Mouse (Mus musculus) forebrain, embryonic 10.5 days (tissue): Measurements from ENCODE around the gene Tyms. TPM values are rescaled to one million over a fixed set of nuclear protein-coding genes. Genes with fewer than 3 reads are reported as not detected.
"Not testable (repeated sequence)": the region's sequence is repeated elsewhere in the genome, so short reads cannot be mapped to it uniquely, and the experiment has no call there.

Experiments
- DNase-seq: peaks from one replicate; pipeline ENCODE4 v3.0.0-alpha.2; 2017; ENCODE audit warnings: low spot score; ENCODE audit errors: extremely low spot score
- H3K27ac ChIP-seq: fragments of 300-500 bp; sonication (generic); 2 replicates; pipeline ENCODE4 v1.5.1; 2016; ENCODE audit warnings: mild to moderate bottlenecking
- H3K27me3 ChIP-seq: fragments of 300-500 bp; sonication (generic); 2 replicates; pipeline ENCODE4 v1.6.1; 2016; ENCODE audit warnings: mild to moderate bottlenecking; ENCODE audit not compliant: poor library complexity, severe bottlenecking
- H3K36me3 ChIP-seq: fragments of 300-500 bp; sonication (generic); replicated peaks from 2 replicates; pipeline ENCODE4 v1.6.1; 2016; ENCODE audit warnings: mild to moderate bottlenecking, moderate library complexity
- H3K4me1 ChIP-seq: fragments of 300-500 bp; sonication (generic); 2 replicates; pipeline ENCODE4 v1.6.1; 2016
- H3K4me3 ChIP-seq: fragments of 300-500 bp; sonication (generic); 2 replicates; pipeline ENCODE4 v1.5.1; 2016; ENCODE audit warnings: mild to moderate bottlenecking, moderate library complexity
- H3K9me3 ChIP-seq: fragments of 300-500 bp; sonication (generic); 2 replicates; pipeline ENCODE4 v1.6.1; 2016; ENCODE audit warnings: mild to moderate bottlenecking, moderate library complexity
- WGBS: fragments of 180-500 bp; shearing (Covaris S2); methylation state at CpG from one replicate; pipeline ENCODE4 v1.1.7; 2016; 5-methylcytosine and 5-hydroxymethylcytosine counted together
- polyA plus RNA-seq: library from polyadenylated mRNA; unstranded; fragments of >200 nt; fragmentation: Nextera tagmentation; extraction: Ambion mirVana; gene quantifications from 2 replicates; pipeline ENCODE4 v1.2.1, GENCODE M21; 2016

The Tyms gene
- polyA plus RNA-seq, 1 experiment from 2014 or later = 391 TPM

DNA sequence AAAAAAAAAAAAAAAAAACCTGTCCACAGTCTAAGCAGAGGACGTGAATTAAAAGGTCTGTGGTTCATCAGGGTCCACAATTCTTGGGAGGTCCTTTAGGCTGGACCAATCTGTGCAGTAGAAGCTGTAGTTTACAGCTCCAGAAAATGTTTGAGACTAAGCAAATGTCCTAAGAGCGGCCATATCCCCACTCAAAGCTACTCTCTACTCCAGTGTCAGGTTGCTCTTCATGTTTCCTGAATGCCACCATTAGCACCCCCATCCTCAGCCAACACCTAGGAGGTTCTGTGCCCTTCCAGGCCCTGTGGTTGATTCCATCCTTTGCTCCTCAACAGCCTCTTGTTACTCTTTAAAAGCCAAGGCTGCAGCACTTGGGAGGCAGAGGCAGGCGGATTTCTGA lies 1.0 kb downstream of the Tyms start:
- Histone ChIP-seq H3K4me1 (peaks cover 18% of the 10 kb centered on the region), H3K27me3 (no peaks in the 10 kb centered on the region), H3K36me3 (peaks cover 47% of the 10 kb centered on the region), H3K27ac (peak overlapping the region; percentile 95), H3K4me3 (peak overlapping the region; percentile 89), H3K9me3 (no peaks in the 10 kb centered on the region)
- WGBS = 61% methylated on average over 3 of the region's 3 CpGs
- no peak for DNase-seq

DNA sequence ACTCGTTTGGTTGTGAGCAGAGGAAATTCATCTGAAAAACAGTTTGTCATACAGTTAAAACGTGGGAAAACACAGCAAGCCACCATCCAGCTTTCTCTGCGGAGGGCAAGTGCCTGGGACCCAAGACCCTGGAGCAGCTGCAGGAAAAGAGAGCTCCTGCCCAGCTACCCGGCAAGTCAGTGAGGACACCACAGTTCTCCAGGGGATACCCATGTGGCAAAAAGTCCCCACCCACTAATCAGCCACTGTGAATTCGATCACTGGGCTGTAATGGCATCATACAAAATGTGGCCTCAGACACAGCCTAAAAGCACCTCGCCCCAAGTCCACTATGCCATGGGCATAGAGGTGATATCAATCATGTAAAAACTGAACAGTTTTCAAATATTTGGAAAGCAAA lies 1.7 kb downstream of the Tyms start:
- Histone ChIP-seq H3K4me1 (peaks cover 18% of the 10 kb centered on the region), H3K27ac (0 out of 2 replicates have a peak overlapping the region, but pooled peaks have one; percentile 95), H3K4me3 (peak overlapping the region; percentile 89), H3K36me3 (peaks cover 54% of the 10 kb centered on the region), H3K9me3 (no peaks in the 10 kb centered on the region), H3K27me3 (no peaks in the 10 kb centered on the region)
- DNase-seq = no peak
- 86% methylated on average over 6 of the region's 6 CpGs for WGBS

GRCm38 (mm10) chr5:30067726-30068125 lies 5.7 kb downstream of the Tyms start:
- no peak overlapping the region for H3K27ac ChIP-seq
- no peaks in the 10 kb centered on the region for H3K27me3 ChIP-seq
- no peak for DNase-seq
- peaks cover 14% of the 10 kb centered on the region for H3K4me1 ChIP-seq
- 88% methylated on average over 6 of the region's 6 CpGs for WGBS
- H3K4me3 ChIP-seq = no peak overlapping the region
- H3K36me3 ChIP-seq = peaks cover 93% of the 10 kb centered on the region
- H3K9me3 ChIP-seq = no peaks in the 10 kb centered on the region

- DNase-seq, H3K27ac ChIP-seq, H3K4me3 ChIP-seq, H3K4me1 ChIP-seq, H3K9me3 ChIP-seq, H3K27me3 ChIP-seq: not testable (repeated sequence)
- 62% methylated on average over 5 of the region's 5 CpGs for WGBS
- H3K36me3 ChIP-seq = peaks cover 65% of the 10 kb centered on the region
These were observed 13.8 kb downstream of the Tyms start for GRCm38 (mm10) chr5:30059607-30060006.

DNA sequence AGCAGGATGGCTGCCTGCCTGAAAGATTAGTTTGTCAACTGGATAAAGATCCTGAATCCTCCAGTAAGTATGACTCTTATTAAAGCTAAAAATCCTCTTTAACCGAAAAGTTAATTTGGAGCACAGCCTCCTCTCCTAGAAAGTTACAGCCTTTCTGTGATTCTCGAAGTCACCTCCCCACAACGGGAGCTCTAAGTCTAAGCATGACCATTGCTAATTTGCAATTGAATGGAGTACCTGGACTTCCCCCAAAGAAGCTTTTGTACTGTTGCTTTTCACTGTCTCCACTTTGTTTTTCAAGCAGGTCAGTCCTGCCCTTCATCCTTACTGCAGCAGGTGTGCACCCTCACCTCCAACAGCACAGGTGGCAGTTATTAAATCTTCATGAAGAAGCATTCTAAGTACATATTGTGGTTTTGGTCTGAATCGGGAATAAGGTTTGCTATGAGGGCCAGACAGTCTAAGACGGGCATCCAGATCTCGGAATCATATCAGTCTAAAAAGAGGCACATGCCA lies 15.1 kb downstream of the Tyms start:
- Histone ChIP-seq H3K4me1 (peaks cover 5% of the 10 kb centered on the region), H3K36me3 (peaks cover 51% of the 10 kb centered on the region), H3K27ac (no peak overlapping the region), H3K4me3 (no peak overlapping the region), H3K27me3 (no peaks in the 10 kb centered on the region), H3K9me3 (no peaks in the 10 kb centered on the region)
- DNase-seq = no peak
- 71% methylated on average over 6 of the region's 6 CpGs for WGBS

- not testable (repeated sequence) for H3K4me1 ChIP-seq
These were observed 33.6 kb downstream of the Tyms start for GRCm38 (mm10) chr5:30039841-30040240.

GRCm38 (mm10) chr5:30039324-30039723 lies 34.1 kb downstream of the Tyms start:
- not testable (repeated sequence) for H3K36me3 ChIP-seq, H3K27ac ChIP-seq, DNase-seq, H3K9me3 ChIP-seq, H3K4me1 ChIP-seq, H3K4me3 ChIP-seq, H3K27me3 ChIP-seq
- WGBS = 97% methylated on average over 5 of the region's 5 CpGs

More at GRCm38 (mm10) chr5:30039841-30040240, 33.6 kb downstream of the Tyms start:
- H3K36me3 ChIP-seq, H3K9me3 ChIP-seq, DNase-seq, H3K4me3 ChIP-seq, H3K27ac ChIP-seq, H3K27me3 ChIP-seq: not testable (repeated sequence)
- WGBS = 86% methylated on average over 4 of the region's 4 CpGs

DNA sequence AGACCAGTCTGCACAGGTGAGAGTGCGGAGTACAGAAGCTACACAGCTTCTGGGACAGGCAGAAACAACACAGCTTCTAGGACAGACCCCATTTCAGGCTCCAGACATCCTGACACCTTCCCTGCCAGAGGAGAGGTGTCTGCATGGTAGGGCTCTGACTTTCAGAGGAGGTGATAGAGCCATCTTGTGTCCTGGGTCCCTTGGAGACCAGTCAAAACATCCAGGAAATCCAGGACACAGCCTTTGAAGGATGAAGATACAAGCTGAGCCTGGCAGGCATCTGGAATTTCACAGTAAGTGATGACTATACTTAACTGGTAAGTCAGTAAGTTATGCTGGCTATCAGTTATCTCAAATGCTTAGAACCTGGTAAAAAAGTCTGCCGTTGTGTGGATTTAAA lies 36.3 kb downstream of the Tyms start:
- H3K4me3 ChIP-seq, DNase-seq, H3K9me3 ChIP-seq, H3K4me1 ChIP-seq, H3K27ac ChIP-seq, H3K36me3 ChIP-seq, H3K27me3 ChIP-seq: not testable (repeated sequence)
- 98% methylated on average over 2 of the region's 2 CpGs for WGBS

- 89% methylated on average over 4 of the region's 4 CpGs for WGBS
- not testable (repeated sequence) for H3K4me1 ChIP-seq, H3K4me3 ChIP-seq, H3K9me3 ChIP-seq, DNase-seq, H3K27ac ChIP-seq, H3K36me3 ChIP-seq, H3K27me3 ChIP-seq
These were observed 37.6 kb downstream of the Tyms start for GRCm38 (mm10) chr5:30035862-30036261.

- Histone ChIP-seq H3K27ac (no peak overlapping the region), H3K27me3 (no peaks in the 10 kb centered on the region), H3K4me3 (no peak overlapping the region), H3K36me3 (no peaks in the 10 kb centered on the region), H3K4me1 (0 out of 2 replicates have a peak, but pooled peaks cover 2% of the 10 kb centered on the region), H3K9me3 (no peaks in the 10 kb centered on the region)
- 72% methylated on average over 2 of the region's 2 CpGs for WGBS
- no peak for DNase-seq
These were observed 58.8 kb downstream of the Tyms start for GRCm38 (mm10) chr5:30014580-30014979.

DNA sequence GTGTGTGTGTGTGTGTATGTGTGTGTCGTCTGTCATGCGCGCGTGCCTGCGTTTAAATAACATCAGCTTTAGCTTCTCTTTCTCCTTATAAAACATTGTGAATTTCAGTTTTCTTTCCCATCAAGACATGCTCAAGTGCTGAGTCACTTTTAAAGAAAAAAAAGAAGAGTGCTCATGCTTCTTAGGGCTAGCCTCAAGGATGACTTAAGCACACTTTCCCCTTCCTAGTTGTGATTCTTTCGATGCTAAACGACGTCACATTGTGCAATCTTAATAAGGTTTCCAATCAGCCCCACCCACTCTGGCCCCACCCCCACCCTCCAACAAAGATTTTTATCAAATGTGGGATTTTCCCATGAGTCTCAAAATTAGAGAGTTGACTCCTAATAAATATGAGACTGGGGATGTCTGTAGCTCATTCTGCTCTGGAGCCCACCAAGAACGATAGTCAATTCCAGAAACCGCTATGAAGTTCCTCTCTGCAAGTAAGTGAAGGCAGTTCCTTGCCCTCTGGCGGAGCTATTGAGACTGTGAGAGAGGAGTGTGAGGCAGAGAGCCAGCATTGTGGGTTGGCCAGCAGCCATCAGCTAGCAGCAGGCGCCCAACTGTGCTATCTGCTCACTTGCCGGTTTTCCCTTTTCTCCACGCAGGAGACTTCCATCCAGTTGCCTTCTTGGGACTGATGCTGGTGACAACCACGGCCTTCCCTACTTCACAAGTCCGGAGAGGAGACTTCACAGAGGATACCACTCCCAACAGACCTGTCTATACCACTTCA lies 60.5 kb downstream of the Tyms start, which contains the start of gene Il6:
Gene Il6, plus strand, starts transcription at position 389 of the 778 bp plus-strand sequence.
- H3K4me1 ChIP-seq = 0 out of 2 replicates have a peak, but pooled peaks cover 2% of the 10 kb centered on the region
- DNase-seq = no peak
- 72% methylated on average over 16 of the region's 16 CpGs for WGBS
- no peak within 1 kb of the TSS for H3K27ac ChIP-seq
- H3K27me3 ChIP-seq = no peaks in the 10 kb centered on the region
- no peaks in the 10 kb centered on the region for H3K9me3 ChIP-seq
- H3K36me3 ChIP-seq = no peaks in the 10 kb centered on the region
- H3K4me3 ChIP-seq = no peak within 1 kb of the TSS
